Mouse (Mus musculus) spleen, adult 2 months (tissue): ENCODE data around the gene Agap1. TPM values are rescaled to one million over a fixed set of nuclear protein-coding genes. Genes with fewer than 3 reads are reported as not detected.

Experiments
- DNase-seq, 2 experiments: peaks; one replicate each; pipeline versions ENCODE4 v3.0.0 to v3.0.0-alpha.2; 2012 to 2021; ENCODE audit warnings: low spot score in 2 of 2, low read depth in 1 of 2
- H3K27ac ChIP-seq: fragments of 200-500 bp; 2 replicates; pipeline ENCODE4 v1.5.1; 2012; ENCODE audit warnings: low read length, inconsistent platforms; ENCODE audit not compliant: insufficient read depth
- H3K27me3 ChIP-seq: fragments of 200-500 bp; 2 replicates; pipeline ENCODE4 v1.6.1; 2012; ENCODE audit warnings: mild to moderate bottlenecking, moderate library complexity, low read length, inconsistent platforms; ENCODE audit not compliant: control insufficient read depth, insufficient read depth
- H3K36me3 ChIP-seq: fragments of 200-500 bp; 2 replicates; pipeline ENCODE4 v1.6.1; 2012; ENCODE audit warnings: mild to moderate bottlenecking, low read length, inconsistent platforms; ENCODE audit not compliant: control insufficient read depth, insufficient read depth
- H3K4me1 ChIP-seq: fragments of 200-500 bp; 2 replicates; pipeline ENCODE4 v1.6.1; 2011; ENCODE audit warnings: inconsistent platforms; ENCODE audit not compliant: control insufficient read depth, insufficient read depth, insufficient read length
- H3K4me3 ChIP-seq: fragments of 200-500 bp; 2 replicates; pipeline ENCODE4 v1.5.1; 2011; ENCODE audit warnings: mild to moderate bottlenecking, inconsistent platforms; ENCODE audit not compliant: insufficient read depth, insufficient read length; ENCODE audit errors: extremely low read depth
- CTCF ChIP-seq: fragments of 200-500 bp; IDR thresholded peaks from 2 replicates; pipeline ENCODE4 v1.5.1; 2011; ENCODE audit warnings: mild to moderate bottlenecking, inconsistent platforms; ENCODE audit not compliant: insufficient read depth, insufficient read length, insufficient replicate concordance; ENCODE audit errors: extremely low read depth
- POLR2A ChIP-seq: fragments of 200-500 bp; IDR thresholded peaks from 2 replicates; pipeline ENCODE4 v1.6.1; 2011; ENCODE audit warnings: low read depth, low read length, inconsistent platforms
- WGBS: fragments of 180-500 bp; shearing (Covaris S2); methylation state at CpG from one replicate; pipeline ENCODE4 v1.1.7; 2018; 5-methylcytosine and 5-hydroxymethylcytosine counted together
- polyA plus RNA-seq: library from polyadenylated mRNA; depleted of rRNA; stranded (reverse); fragments of >200 nt; gene quantifications from 2 replicates; pipeline ENCODE4 v1.2.3, GENCODE M21; 2012

The Agap1 gene
- polyA plus RNA-seq, 1 experiment: 6.7 TPM

- no peaks in the 10 kb centered on the region for H3K36me3 ChIP-seq
- no peaks in the 10 kb centered on the region for H3K27me3 ChIP-seq
- no peak overlapping the region for H3K27ac ChIP-seq
- 41% methylated on average over 3 of the region's 3 CpGs for WGBS
- TF ChIP-seq POLR2A: no peak
- no peak for TF ChIP-seq CTCF
- no peak for DNase-seq
- H3K4me3 ChIP-seq: no peak overlapping the region
- H3K4me1 ChIP-seq: no peaks in the 10 kb centered on the region
Measured at GRCm38 (mm10) chr1:89859182-89859581, 404.6 kb downstream of the Agap1 start.

DNA sequence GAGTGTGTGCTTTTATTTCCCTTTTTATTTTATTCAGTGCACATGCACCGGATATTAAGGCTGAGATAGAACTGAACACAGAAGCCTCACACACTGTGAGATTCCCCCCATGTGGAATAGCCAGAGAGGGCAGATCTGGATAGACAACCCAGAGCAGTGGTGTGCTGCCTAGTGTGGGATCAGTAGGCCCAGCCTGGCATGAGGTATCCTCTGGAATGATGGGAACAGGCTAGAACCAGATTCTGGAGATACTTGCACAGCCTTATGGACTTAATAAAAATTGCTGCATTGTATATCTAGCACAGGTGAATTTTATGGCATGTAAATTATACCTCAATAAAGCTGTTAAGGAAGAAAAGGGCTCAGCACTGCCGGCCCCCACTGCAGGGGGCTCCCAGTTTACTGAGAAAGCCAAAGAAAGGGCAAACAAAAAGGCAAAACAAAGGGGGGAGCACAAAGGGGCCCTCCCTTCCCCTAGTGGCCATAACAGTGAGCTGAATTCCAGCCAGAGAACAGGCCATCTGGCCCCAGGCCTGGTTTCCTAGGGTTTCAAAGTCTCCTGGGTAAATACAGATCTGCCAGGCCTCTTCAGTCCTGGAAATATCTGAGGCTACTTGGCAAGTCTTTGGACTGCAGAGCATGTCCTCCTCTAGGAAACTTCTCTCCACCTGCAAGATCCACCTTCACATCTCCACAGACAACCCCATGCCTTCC is 405.6 kb downstream of the Agap1 start:
- Histone ChIP-seq H3K4me3 (no peak overlapping the region), H3K27ac (no peak overlapping the region), H3K36me3 (no peaks in the 10 kb centered on the region), H3K4me1 (no peaks in the 10 kb centered on the region), H3K27me3 (no peaks in the 10 kb centered on the region)
- 83% methylated on average over 2 of the region's 2 CpGs for WGBS
- DNase-seq: no peak
- TF ChIP-seq POLR2A (no peak), CTCF (no peak)

- Histone ChIP-seq H3K27ac (no peak overlapping the region), H3K4me3 (no peak overlapping the region), H3K27me3 (no peaks in the 10 kb centered on the region), H3K36me3 (no peaks in the 10 kb centered on the region), H3K4me1 (no peaks in the 10 kb centered on the region)
- 85% methylated on average over 6 of the region's 6 CpGs for WGBS
- TF ChIP-seq CTCF: no peak
- no peak for TF ChIP-seq POLR2A
- no peak for DNase-seq
Measured at GRCm38 (mm10) chr1:89865787-89866186, 411.2 kb downstream of the Agap1 start.

DNA sequence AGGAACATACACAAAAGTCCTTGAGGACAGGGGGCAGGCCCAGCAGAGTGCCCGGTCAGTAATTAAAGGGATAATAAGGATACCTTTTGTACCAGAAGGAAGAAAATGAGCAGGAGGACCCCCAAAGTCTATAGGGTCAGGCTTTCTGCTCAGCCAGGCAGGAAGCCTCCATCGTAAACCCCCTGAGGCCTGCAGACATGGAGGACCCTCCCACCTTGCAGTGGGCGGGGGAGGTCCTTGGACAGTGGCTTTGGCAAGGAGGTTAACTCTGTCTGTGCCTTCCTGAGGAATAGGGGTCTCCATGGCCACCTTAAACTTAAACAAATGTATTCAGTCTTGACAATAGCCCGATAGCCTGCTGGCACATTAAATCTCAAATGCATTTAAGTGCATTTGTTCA is 413.2 kb downstream of the Agap1 start:
- TF ChIP-seq POLR2A (no peak), CTCF (no peak)

DNA sequence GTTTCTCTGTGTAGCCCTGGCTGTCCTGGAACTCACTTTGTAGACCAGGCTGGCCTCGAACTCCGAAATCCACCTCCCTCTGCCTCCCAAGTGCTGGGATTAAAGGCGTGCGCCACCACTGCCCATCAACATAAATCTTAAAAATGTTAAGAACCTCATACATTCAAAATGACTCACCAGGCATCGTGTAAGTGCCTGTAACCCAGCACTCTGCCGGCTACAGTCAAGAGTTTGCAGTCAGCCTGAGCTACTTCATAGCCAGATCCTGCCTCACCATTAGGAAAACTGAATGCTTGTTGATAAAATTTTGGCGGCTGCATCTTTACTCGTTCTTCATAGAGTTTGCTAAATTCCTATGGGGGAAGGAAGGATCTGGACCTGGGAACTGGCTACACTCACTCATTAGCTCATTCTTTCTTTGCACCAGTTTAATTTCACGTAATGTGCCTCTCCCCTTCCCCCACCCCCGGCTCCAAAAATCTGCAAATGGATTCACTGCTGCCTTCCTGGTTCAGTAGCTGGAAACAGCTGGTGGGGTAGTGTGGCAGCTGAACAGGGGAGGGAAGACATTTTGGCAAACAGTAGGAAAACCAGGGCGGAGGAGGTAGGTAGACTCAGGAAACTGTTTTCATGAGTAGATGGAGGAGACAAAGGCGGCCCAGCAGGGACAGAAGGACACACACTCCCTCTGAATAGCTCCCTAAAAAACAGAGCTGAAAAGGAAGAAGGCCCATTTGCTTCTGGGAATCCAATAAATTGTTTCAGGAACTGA is 415.7 kb downstream of the Agap1 start:
- TF ChIP-seq POLR2A (no peak), CTCF (no peak)
- Histone ChIP-seq H3K36me3 (no peaks in the 10 kb centered on the region), H3K4me3 (no peak overlapping the region), H3K27me3 (no peaks in the 10 kb centered on the region), H3K27ac (no peak overlapping the region), H3K4me1 (no peaks in the 10 kb centered on the region)
- no peak for DNase-seq
- 85% methylated on average over 12 of the region's 12 CpGs for WGBS

More for the DNA sequence above, 413.2 kb downstream of the Agap1 start:
- no peak overlapping the region; the same call in 1 of the 2 replicates for H3K27ac ChIP-seq
- no peaks in the 10 kb centered on the region for H3K36me3 ChIP-seq
- no peaks in the 10 kb centered on the region for H3K4me1 ChIP-seq
- H3K27me3 ChIP-seq: no peaks in the 10 kb centered on the region
- WGBS: 90% methylated on average over 4 of the region's 4 CpGs
- no peak for DNase-seq
- H3K4me3 ChIP-seq: no peak overlapping the region

- H3K36me3 ChIP-seq: no peaks in the 10 kb centered on the region
- H3K27me3 ChIP-seq: no peaks in the 10 kb centered on the region
- no peak overlapping the region for H3K27ac ChIP-seq
- H3K4me3 ChIP-seq: no peak overlapping the region
- no peak for DNase-seq
- WGBS: 42% methylated on average over 6 of the region's 6 CpGs
- H3K4me1 ChIP-seq: no peaks in the 10 kb centered on the region
- TF ChIP-seq POLR2A (no peak), CTCF (no peak)
Measured at GRCm38 (mm10) chr1:89870906-89871211, 416.3 kb downstream of the Agap1 start.

DNA sequence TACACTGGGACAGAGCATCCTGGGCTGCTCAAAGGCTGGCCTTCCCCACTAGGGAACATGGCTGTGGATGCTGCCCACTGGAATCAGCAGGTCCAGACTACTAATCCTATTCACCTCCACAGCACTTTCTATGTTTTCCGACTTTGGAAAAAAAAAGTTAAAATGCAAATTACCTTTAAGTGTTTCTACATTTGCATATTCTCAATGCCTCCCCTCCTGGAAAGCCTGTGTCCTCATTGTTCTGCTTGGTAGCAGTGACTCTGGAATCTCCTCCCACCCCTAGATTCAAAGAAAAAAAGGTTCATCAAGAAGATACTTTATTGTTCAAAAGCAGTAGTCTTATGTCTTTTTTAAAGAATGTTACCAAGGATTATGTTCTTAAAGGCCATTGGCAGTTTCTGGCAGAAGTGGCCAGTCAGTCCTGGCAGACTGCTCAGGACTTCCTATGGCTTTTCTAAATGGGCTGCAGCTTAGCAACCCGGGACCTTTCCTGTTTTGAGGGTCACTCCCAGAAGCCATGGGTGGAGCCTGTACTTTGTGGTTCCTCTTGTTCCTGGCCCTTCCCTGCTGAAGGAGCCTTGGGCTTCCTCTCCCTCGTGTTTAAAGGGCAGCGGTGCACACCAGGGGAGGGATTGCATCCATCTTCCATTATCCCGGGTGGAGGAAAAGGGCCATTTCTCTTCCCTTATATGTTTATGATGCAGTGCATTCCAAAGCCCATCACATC is 421.9 kb downstream of the Agap1 start:
- Histone ChIP-seq H3K36me3 (no peaks in the 10 kb centered on the region), H3K4me3 (no peak overlapping the region), H3K27ac (no peak overlapping the region), H3K4me1 (no peaks in the 10 kb centered on the region), H3K27me3 (no peaks in the 10 kb centered on the region)
- 53% methylated on average over 5 of the region's 5 CpGs for WGBS
- no peak for DNase-seq
- TF ChIP-seq POLR2A (no peak), CTCF (no peak)
